Mouse (Mus musculus): ENCODE measurements around the gene Tcam1. TPM values are rescaled to one million over a fixed set of nuclear protein-coding genes. Genes with fewer than 3 reads are reported as not detected.

Tcam1 gene
- total RNA-seq, 2 experiments from 2014 or later: 0.07 to 0.12 TPM

DNA sequence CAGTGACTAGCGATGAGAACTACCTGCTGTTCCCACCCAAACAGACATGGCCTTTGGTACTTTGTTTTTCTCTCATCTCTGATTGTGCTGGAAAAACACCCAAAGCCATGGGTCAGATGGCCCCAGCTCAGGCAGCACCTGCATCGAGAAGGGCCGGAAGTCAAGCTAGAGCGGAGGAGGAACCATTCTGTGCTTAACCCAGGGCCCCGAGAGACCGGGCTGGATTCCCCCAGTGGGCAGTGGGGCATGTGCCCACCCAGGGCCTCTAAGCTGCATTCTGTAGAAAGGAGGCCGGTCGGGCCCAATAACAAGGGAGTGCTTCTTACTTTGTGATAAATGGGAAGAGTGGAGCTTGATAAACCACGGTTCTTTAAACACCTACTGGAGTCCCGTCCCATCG is 31.7 kb downstream of the Tcam1 start:
- intact Hi-C loops (cut with DNase I; ENCODE audit: low total_unique reads): no loop called here
- no peak for DNase-seq

DNA sequence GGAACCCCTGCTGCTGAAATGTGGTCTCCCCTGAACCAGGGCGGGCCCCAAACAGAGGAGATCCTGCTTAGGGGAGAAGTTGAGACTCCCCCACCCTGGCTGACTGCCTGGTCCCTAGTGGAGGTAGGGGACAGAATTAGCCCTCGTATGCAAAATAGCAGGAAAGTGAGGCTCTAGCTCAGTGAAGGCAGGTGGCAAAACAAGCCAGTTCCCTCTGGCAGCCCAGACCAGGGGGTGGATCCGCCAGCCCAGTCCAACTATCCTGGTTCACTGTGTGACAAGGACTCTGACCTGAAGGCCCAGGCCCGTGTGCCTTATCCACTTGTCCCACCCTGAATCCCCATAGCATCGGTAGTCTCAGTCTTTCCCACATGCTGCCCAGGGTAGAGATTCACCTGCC is 33.7 kb downstream of the Tcam1 start:
- no peak for DNase-seq
- intact Hi-C loops (cut with DNase I; ENCODE audit: low total_unique reads): no loop called here

DNA sequence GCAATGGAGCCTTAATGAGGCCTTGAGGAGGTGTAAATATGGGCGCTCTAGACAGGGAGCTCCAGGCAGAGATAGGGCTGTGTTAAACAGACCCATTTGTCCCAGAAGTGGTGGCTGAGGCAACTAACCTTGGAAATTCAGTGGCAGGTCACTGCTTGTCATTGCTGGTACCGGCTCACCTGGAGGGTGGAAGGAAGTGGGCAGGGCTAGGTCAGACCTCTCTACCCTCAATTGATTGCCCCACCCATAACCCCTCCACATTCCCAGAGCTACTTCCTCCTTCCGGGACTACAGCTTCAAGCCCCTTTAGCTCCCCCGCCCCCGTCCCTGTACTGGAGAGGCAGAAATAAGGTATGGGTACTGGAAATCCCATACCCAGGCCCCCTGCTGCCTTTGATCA is 37.1 kb downstream of the Tcam1 start:
- intact Hi-C loops (cut with DNase I; ENCODE audit: low total_unique reads): no loop called here
- no peak for DNase-seq

DNA sequence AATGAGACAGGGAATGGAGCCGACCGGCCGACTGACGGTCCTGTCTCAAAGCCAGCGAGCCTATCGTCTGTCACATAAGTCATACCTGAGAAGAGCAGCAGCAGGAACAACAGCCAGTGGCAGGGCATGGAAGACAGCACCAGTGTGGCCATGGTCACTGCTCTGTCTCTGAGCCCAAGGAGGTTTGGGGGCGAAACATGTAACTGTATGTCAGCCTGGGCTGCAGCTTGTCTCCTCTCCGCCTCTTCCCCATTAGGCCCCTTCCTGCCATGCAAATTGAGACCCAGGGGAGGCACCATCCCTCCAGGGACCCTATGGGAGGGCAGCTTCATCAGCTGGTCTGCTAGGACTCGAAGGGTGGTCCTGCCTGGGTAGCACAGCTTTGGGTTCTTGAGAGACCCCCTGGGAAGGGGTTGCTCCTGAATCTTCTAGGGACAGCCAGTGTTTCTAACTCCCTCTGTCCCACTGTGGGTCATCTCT is 37.9 kb downstream of the Tcam1 start, which contains the start of gene Cd79b:
TSS of gene Cd79b (minus strand) at position 430 of the 480 bp plus-strand sequence.
- no peak for DNase-seq
- intact Hi-C loops (cut with DNase I; ENCODE audit: low total_unique reads): no loop called here

GRCm38 (mm10) chr11:106316416-106316815 is 39.9 kb downstream of the Tcam1 start:
- DNase-seq: no peak
- intact Hi-C loops (cut with DNase I; ENCODE audit: low total_unique reads): no loop called here

DNA sequence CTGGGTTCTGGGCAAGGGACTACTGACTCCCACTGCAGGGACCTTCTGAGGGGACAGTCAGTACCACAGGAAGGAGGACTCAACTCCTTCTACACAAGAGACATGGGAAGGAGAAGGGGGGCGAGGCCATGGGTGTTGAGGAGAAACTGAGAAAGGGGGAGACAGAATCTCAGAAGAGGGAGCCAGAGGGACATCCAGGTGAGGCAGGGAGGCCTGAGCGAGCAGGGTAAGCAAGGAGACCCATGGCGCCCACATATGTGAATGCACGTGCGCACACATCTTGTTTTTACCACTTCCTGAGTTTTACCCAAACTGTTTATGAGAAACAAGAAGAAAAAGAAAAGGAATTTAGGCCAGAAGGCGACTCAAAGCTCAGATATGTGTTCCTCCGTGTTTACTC is 41.3 kb downstream of the Tcam1 start:
- DNase-seq: no peak
- intact Hi-C loops (cut with DNase I; ENCODE audit: low total_unique reads): no loop called here

GRCm38 (mm10) chr11:106318406-106319366 is 42.2 kb downstream of the Tcam1 start:
- intact Hi-C loops (cut with DNase I; ENCODE audit: low total_unique reads): no loop called here
- no peak for DNase-seq

DNA sequence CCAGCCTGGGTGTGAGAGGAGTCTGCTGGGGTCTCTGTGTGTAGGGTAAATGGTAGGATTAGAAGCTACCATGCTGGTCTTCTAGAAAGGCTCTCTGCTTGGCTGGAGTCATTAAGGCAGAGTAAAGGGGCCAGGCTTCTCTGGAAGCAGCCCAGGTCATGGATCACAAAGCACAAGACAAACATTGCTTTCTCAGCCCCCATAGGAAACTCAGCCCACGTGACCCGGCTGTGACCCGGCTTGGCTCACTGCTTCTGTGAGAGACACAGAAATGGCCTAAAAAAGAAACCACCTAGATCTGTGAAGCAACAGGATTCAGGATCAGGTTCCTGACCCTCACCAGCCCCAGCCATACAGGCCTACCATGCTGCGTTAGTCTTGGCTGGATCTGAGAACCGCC is 48.4 kb downstream of the Tcam1 start:
- DNase-seq: no peak
- intact Hi-C loops (cut with DNase I; ENCODE audit: low total_unique reads): no loop called here

DNA sequence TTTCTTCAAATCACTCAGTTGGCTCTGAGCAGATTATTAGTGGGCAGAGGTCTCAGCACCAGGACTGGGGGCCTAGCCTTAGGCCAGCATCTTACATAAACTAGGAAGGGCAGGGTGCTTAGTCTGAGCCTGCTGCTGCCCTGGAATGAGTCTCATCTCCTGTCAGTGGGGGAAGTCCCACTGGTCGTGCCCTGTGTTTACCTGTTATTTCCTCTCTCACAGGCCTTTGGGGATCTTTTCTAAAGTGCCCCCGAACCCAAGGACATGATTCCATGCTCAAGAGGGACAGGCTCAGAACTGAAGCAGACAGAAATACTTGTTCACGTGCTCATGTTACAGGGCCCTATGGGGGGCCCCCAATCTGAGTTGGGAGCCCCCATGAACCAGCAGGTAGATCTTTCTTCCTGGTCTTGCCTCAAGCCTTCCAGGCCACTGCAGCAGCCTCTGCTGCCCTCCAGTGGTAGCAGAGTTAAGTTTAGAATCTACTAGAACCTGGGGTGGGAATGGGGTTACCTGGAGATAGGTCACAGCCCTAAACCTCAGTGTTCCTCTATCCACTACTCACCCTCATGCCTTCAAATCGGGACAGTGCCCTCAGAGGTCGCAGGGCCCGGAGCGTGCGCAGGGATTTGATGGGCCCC is 49.2 kb downstream of the Tcam1 start:
- DNase-seq: peak; percentile 55

GRCm38 (mm10) chr11:106326475-106326874 is 50.0 kb downstream of the Tcam1 start:
- DNase-seq: no peak
- intact Hi-C loops (cut with DNase I; ENCODE audit: low total_unique reads): no loop called here

More for the DNA sequence above, 49.2 kb downstream of the Tcam1 start:
- intact Hi-C loops (cut with DNase I; ENCODE audit: low total_unique reads): no loop called here

DNA sequence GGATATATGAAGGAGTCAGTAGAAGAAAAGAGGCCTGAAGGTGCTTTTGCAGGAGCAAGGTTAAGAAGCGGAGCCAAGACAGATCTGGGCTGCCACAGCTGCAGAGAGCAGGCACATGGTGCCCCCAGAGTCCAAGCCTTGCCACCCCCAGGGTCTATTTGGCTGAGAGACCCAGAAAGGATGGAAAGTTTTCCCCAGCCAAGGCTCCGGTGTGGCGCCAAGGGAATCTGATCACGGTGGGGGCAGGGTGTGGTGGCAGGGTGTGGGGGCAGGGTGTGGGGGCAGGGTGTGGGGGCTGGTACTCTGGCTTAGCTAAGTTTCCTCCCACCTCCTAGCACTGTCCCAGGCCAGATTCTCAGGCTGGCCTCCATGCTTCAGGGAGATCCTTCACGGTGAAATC is 52.0 kb downstream of the Tcam1 start:
- DNase-seq: peak; percentile 56
- intact Hi-C loops (cut with DNase I; ENCODE audit: low total_unique reads): no loop called here

GRCm38 (mm10) chr11:106329128-106329527 is 52.7 kb downstream of the Tcam1 start:
- intact Hi-C loops (cut with DNase I; ENCODE audit: low total_unique reads): no loop called here
- no peak for DNase-seq

DNA sequence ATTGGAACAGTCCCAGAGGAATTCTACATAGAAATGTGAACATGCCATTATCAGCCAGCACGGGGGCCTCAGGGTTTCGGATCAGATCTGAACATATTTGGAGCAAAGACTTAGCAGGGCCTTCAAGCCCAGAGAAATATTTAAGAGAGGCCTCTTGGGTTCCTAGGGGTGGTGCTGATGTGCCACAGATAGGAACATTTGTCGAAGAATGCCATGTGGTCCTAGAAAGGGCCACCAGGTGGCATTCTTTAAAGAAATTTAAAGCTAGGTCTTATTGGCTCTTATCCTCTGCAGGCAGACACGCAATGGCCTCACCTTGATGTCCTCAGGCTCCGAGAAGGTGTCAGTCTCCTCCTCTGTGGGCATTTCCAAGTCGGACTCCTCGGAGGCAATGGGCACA is 53.2 kb downstream of the Tcam1 start:
- no peak for DNase-seq
- intact Hi-C loops (cut with DNase I; ENCODE audit: low total_unique reads): no loop called here

GRCm38 (mm10) chr11:106332458-106332857 is 56.0 kb downstream of the Tcam1 start:
- no peak for DNase-seq
- intact Hi-C loops (cut with DNase I; ENCODE audit: low total_unique reads): no loop called here

DNA sequence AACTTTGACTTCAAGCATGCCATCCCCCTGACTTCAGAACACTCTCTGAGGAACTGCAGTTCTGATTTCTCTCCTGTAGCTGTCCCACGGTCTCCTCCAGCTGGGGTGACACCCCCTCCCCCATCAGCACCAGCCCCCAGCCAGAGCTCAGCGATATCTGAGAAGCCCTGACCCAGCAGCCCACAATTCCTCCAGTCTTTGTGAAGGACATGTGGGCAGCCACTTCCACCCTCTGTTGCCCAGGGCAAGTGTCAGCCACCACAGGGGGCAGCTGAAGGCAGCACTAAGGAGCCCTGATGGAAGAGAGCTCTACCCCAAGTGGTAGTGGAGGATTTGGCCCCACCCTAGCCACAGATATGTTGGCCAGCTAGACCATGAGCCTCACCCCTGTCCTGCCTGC is 57.6 kb downstream of the Tcam1 start:
- DNase-seq: peak; percentile 64

GRCm38 (mm10) chr11:106338029-106338428 is 61.6 kb downstream of the Tcam1 start:
- intact Hi-C loops (cut with DNase I; ENCODE audit: low total_unique reads): no loop called here
- no peak for DNase-seq

More for the DNA sequence above, 57.6 kb downstream of the Tcam1 start:
- intact Hi-C loops (cut with DNase I; ENCODE audit: low total_unique reads): no loop called here

Other genes with a start within 250 kb of the Tcam1 start
- gene Dcaf7, start 239.8 kb upstream of the Tcam1 start, total RNA-seq (2021): 10 to 100 TPM; 31.4 to 34.0 TPM
- 10 to 100 TPM; 38.8 to 42.5 TPM for gene Taco1, start 210.6 kb upstream of the Tcam1 start, total RNA-seq (2021)
- 10 to 100 TPM; 22.1 to 22.7 TPM for gene Map3k3, start 192.1 kb upstream of the Tcam1 start, total RNA-seq (2021)
- gene Gm10840, start 115.8 kb upstream of the Tcam1 start, total RNA-seq (2021): not detected
- 1 to 10 TPM; 5.9 to 8.6 TPM for gene Limd2, start 115.8 kb upstream of the Tcam1 start, total RNA-seq (2021)
- gene Strada, start 74.5 kb upstream of the Tcam1 start, total RNA-seq (2021): 10 to 100 TPM; 13.0 to 15.3 TPM
- 10 to 100 TPM; 62.1 to 69.8 TPM for gene Ccdc47, start 60.3 kb upstream of the Tcam1 start, total RNA-seq (2021)
- gene Ddx42, start 59.7 kb upstream of the Tcam1 start, total RNA-seq (2021): 10 to 100 TPM; 22.5 to 24.8 TPM
- 10 to 100 TPM; 22.0 to 25.0 TPM for gene Ftsj3, start 20.6 kb upstream of the Tcam1 start, total RNA-seq (2021)
- 100 to 1,000 TPM; 133 to 137 TPM for gene Psmc5, start 20.5 kb upstream of the Tcam1 start, total RNA-seq (2021)
- gene Smarcd2, start 3.7 kb upstream of the Tcam1 start, total RNA-seq (2021): 10 to 100 TPM; 20.3 to 22.6 TPM
- gene Gh, start 25.2 kb downstream of the Tcam1 start, total RNA-seq (2021): not detected
- 1 to 10 TPM; 1.0 to 1.1 TPM for gene Cd79b, start 38.1 kb downstream of the Tcam1 start, total RNA-seq (2021)
- 100 to 1,000 TPM; 178 to 181 TPM for gene Scn4a, start 76.6 kb downstream of the Tcam1 start, total RNA-seq (2021)
- gene Prr29, start 88.8 kb downstream of the Tcam1 start, total RNA-seq (2021): 10 to 100 TPM; 11.8 to 13.1 TPM
- gene Icam2, start 111.4 kb downstream of the Tcam1 start, total RNA-seq (2021): 10 to 100 TPM; 11.7 to 12.2 TPM
- 1 to 10 TPM; 4.9 to 5.9 TPM for gene Ern1, start 211.2 kb downstream of the Tcam1 start, total RNA-seq (2021)

Measured in gastrocnemius, postnatal 14 days (tissue).